Mouse (Mus musculus): Measurements from ENCODE around the gene Hectd3.
A peak's percentile ranks its signal among the peaks of the same experiment; 100 is the strongest.

DNA sequence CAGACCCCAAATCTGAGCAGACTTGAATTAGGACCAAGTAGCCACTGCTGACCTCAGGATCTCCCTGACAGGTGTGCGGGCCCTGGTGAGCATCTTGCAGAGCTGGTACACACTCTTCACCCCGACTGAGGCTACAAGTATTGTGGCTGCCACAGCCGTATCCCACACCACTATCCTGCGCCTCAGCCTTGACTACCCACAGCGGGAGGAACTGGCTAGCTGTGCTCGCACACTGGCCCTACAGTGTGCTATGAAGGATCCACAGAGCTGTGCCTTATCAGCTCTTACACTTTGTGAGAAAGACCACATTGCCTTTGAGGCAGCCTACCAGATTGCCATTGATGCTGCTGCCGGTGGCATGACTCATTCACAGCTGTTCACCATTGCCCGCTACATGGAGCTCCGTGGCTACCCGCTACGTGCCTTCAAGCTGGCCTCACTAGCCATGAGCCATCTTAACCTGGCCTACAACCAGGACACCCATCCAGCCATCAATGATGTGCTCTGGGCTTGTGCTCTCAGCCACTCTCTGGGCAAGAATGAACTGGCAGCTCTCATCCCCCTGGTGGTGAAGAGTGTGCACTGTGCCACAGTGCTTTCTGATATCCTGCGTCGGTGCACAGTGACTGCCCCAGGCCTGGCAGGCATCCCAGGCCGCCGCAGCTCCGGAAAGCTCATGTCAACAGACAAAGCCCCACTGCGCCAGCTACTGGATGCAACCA lies 8.6 kb upstream of the Hectd3 start:
- TF ChIP-seq CTCF (IDR thresholded peaks at IDR 0.05; ENCODE audit: low read depth, low read length) = peak; percentile 62
- TF ChIP-seq POLR2A (IDR thresholded peaks at IDR 0.05; ENCODE audit: insufficient read depth, low read length) = no peak
